Mouse (Mus musculus) embryonic fibroblast, embryonic 13.5 days (primary cell): ENCODE data around the gene Gsk3a.
A peak's percentile ranks its signal among the peaks of the same experiment; 100 is the strongest.

ENCODE experiments used
- CTCF ChIP-seq: IDR thresholded peaks from 2 replicates; pipeline ENCODE4 v1.5.1; 2011; ENCODE audit warnings: mild to moderate bottlenecking, control low read depth, low read length, moderate library complexity, borderline replicate concordance; ENCODE audit not compliant: insufficient read depth
- POLR2A ChIP-seq: IDR thresholded peaks from 2 replicates; pipeline ENCODE4 v1.6.1; 2011; ENCODE audit warnings: low read depth, mild to moderate bottlenecking, control low read depth, low read length, moderate library complexity

GRCm38 (mm10) chr7:25187662-25188650 lies 49.7 kb downstream of the Gsk3a start:
- TF ChIP-seq CTCF: peak; percentile 98
- no peak for TF ChIP-seq POLR2A
